Mouse (Mus musculus): ENCODE data around the gene Gfra4.

- TF ChIP-seq CTCF (IDR thresholded peaks at IDR 0.05; ENCODE audit: insufficient read depth, low read depth, low read length): no peak
- TF ChIP-seq POLR2A (IDR thresholded peaks at IDR 0.05; ENCODE audit: insufficient read depth, low read depth, low read length): no peak
Observed at GRCm38 (mm10) chr2:131063404-131063864, 20.5 kb upstream of the Gfra4 start, which contains the start of gene Adam33.
